Mouse (Mus musculus) kidney, adult 9 months (tissue): Measurements from ENCODE around the gene Tas1r1.

Source experiments
- DNase-seq: peaks from one replicate; pipeline ENCODE4 v3.0.0; 2022

Gene Tas1r1

DNA sequence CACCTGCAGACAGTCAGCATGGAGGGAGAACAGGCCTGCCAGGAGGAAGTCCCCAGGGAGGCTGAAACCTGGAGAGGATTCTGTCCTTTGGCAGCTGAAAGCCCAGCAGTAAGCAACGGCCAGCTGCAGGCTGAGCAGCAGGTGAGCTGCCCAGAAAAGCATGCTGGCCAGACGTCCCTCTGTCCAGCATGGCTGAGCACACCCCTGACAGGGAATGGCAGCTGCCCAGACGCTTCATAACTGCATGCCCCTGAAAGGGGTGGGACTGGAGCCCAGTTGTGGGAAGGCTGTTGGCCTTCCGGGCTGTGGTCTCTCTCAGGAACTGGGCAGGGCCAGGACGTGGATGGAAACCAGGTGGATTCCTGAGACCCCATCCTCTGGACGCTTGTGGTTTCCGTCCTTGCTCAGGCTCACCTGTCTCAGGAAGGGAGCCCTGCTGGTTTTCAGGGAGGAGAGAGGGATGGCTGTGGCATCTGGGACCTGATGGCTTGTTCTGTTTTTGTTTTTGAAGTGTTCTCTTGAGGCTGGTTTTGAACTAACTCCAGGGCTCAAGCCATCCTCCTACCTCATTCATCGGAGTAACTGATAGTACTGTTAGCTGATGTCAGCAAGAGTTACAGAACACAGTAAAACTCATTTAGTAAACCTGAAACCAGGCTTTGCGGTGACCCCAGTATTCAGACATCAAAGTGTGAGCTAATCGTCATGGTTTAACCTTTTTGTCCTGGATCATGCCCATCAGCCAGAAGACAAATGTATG, at the start of gene Tas1r1:
Gene Tas1r1 (minus strand): TSS at position 344 of the 760 bp plus-strand sequence.
- DNase-seq, result no peak

GRCm38 (mm10) chr4:152088133-152088532, 49.8 kb upstream of the Tas1r1 start:
- DNase-seq, result no peak

DNA sequence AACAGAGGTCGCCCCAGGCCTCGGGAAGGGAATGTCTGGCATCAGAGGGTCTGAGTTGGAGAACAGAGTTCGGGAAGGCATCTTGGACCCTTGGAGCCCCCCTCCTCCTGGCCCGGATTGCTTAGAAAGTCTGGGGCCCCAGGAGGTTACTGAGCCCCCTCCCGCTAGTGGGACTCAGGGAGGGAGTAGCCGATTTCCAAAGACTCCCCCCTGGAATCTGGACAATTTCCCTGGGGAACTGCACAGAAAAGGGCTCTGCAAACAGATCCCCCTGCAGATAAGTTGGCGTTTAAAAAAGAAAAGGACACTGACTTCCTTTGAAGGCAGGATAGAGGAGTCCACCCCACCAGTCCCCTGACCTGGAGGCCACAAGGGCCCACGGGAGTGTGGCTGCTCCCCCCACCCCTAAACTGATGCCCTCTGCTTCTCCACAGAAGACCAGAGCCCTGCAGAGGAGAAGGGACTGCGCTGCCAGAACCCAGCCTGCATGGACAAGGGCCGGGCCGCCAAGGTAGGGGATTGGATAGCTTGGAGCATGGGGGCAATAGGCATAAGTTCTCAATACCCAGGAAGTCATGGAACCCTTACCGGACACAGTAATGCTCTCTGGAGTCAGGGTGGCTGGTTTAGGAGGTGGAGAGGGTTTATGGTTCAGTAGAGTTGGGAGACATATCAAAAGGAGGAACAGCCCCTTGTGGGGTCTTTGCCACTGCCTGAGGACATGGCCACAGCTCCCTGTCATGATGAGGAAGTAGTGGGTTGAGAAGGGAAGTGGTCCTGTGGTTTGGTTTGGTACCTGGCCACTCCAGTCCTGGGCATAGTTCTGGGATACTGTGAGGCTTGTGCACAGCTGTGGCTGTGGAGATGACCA, 49.1 kb upstream of the Tas1r1 start:
- DNase-seq, result no peak

GRCm38 (mm10) chr4:152086505-152087210, 48.3 kb upstream of the Tas1r1 start:
- DNase-seq, result peak; percentile 64

GRCm38 (mm10) chr4:152084616-152085015, 46.2 kb upstream of the Tas1r1 start:
- no peak for DNase-seq

DNA sequence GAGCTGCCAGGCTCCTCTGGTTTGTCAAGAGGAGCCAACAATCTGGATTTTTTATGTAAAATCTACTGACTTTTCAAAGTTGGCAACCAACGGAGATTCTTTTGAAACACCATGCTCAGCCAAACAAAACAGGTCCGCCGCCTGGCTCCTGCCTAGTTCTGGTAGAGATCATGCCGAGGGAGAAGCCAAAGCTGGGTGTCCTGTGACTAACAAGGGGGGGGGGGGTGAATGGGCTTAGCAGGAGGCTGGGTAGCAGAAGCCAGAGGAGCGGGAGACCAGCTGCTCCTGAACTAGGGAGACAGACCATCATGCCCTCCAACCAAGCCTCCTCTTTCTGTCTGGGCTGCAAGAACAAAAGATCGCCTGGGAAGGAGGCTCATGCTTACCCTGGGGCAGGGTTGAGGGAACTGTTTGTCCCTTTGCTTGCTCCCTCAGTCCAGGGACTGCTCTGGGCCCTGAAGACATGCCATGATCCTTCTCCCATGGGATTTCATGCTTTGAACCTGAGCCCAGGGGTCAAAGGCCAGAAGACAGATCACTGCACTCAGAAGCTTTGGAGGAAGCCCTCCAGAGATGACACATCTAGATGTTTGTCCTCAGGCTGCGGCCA, 45.3 kb upstream of the Tas1r1 start:
- DNase-seq, result no peak

- DNase-seq, result no peak
Measured at GRCm38 (mm10) chr4:152079931-152080330, 41.6 kb upstream of the Tas1r1 start.

DNA sequence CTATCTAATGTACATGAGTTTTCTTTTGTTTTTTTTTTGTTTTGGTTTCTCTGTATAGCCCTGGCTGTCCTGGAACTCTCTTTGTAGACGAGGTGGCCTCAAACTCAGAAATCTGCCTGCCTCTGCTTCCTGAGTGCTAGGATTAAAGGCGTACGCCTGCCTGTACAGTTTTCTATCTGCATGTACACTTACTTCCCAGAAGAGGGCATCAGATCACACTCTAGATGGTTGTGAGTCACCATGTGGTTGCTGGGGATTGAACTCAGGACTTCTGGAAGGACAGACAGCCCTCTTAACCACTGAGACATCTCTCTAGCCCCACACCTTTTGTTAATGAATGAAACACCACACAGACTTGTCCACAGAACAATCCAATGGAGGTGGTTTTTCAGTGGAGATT, 40.9 kb upstream of the Tas1r1 start:
- DNase-seq, result no peak

GRCm38 (mm10) chr4:152078105-152078530, 39.8 kb upstream of the Tas1r1 start:
- DNase-seq, result no peak

DNA sequence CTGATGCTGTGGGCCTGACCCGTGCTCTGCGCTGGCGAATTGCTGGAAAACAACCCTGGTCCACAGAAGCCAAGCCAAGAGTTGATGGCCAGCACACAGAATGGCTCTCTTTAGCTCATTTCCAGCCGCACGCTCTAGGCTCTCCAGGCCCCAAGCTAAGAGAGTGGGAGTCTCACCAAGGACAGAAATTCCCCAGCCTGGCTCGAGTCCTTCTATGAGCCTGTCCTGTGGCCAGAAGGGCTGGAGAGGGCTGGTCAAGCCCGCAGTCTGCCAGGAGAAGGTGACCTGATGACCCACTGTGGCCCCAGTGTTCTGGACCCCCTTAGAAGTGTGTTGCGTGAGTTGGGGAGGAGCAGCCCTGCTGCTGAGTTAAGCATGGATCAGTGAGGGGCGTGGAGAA, 38.8 kb upstream of the Tas1r1 start:
- DNase-seq, result no peak

- no peak for DNase-seq
Measured at GRCm38 (mm10) chr4:152074548-152074947, 36.2 kb upstream of the Tas1r1 start.

DNA sequence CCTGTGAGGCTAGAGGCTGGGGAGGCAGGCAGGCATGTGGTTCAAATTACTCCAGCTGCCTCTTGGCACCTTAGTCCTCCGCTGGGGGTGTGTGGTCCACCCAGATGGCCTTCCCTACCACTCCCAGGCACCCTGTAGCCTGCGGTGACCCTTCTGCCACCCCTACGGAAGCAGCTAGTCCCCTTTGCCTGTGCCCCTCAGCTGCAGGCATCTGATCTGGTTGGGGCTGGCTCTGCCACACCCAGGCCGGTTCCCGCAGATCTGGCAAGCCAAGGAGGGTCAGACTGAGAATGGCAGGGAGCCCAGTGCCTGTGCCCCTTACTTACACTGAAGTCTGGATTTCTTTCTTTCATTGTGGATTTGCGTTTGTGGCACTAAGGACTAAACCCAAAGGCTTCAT, 35.3 kb upstream of the Tas1r1 start:
- DNase-seq, result no peak

- DNase-seq, result no peak
Measured at GRCm38 (mm10) chr4:152072655-152073054, 34.3 kb upstream of the Tas1r1 start.

GRCm38 (mm10) chr4:152072121-152072601, 33.8 kb upstream of the Tas1r1 start, which contains the start of gene Plekhg5:
Gene Plekhg5 (plus strand): TSS chr4:152072498.
- DNase-seq, result no peak

- no peak for DNase-seq
Measured at GRCm38 (mm10) chr4:152070494-152071396, 32.4 kb upstream of the Tas1r1 start.

- DNase-seq, result no peak
Measured at GRCm38 (mm10) chr4:152069245-152069644, 30.9 kb upstream of the Tas1r1 start.

GRCm38 (mm10) chr4:152068166-152068724, 29.9 kb upstream of the Tas1r1 start:
- DNase-seq, result no peak

DNA sequence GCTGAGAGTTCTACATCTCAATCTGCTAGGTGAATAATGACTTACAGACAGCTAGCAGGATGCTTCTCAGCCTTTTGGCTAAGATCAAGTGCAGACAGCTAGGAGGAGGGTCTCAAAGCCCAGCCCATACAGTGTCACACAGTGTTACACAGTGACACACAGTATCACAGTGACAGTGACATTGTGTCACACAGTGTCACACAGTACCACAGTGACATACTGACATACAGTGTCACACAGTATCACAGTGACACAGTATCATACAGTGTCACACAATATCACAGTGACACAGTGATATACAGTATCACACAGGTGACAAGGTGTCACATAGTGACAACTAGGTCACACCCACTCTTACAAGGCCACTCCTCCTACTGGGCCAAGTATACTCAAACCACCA, 28.9 kb upstream of the Tas1r1 start:
- no peak for DNase-seq

GRCm38 (mm10) chr4:152062390-152063110, 24.2 kb upstream of the Tas1r1 start:
- DNase-seq, result peak; percentile 84

DNA sequence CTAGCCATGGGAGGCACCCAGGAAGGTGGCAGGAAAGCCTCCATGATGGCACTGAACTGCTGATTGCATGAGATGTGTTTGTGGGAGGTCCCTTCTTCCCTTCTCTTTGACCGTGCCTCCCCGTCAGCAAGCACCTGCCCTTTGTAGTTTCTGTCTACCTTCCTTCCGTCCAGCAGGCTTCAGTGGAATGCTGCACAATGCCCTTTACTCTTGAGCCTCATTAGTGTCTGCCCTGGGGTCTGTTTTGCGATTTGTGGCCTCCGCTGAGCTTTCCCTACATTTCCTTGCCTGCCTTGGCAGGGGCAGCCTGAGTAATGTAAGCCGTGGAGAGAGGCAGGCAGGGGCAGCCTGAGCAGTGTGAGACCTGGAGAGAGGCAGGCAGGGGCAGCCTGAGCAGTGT, 6.2 kb upstream of the Tas1r1 start:
- peak; percentile 65 for DNase-seq

- no peak for DNase-seq
Measured at GRCm38 (mm10) chr4:152043171-152043570, 4.8 kb upstream of the Tas1r1 start.
